Mouse (Mus musculus) lung, embryonic 15.5 days (tissue): ENCODE results near the gene Pah. TPM values are rescaled to one million over a fixed set of nuclear protein-coding genes. Genes with fewer than 3 reads are reported as not detected.

Experiments
- ATAC-seq: fragments of 200-750 bp; cut with Nextera tagmentation; 2 replicates; pipeline ENCODE4 v1.8.0; 2017; ENCODE audit warnings: moderate number of reproducible peaks, borderline replicate concordance; ENCODE audit not compliant: low FRiP score, low TSS enrichment; ENCODE audit errors: extremely low read depth
- H3K27ac ChIP-seq: fragments of 300-500 bp; sonication (generic); 2 replicates; pipeline ENCODE4 v1.5.1; 2015; ENCODE audit warnings: moderate library complexity, mild to moderate bottlenecking, inconsistent platforms
- H3K27me3 ChIP-seq: fragments of 300-500 bp; sonication (generic); 2 replicates; pipeline ENCODE4 v1.6.1; 2015; ENCODE audit warnings: inconsistent platforms
- H3K36me3 ChIP-seq: fragments of 300-500 bp; sonication (generic); 2 replicates; pipeline ENCODE4 v1.6.1; 2015; ENCODE audit warnings: inconsistent platforms
- H3K4me1 ChIP-seq: fragments of 300-500 bp; sonication (generic); 2 replicates; pipeline ENCODE4 v1.6.1; 2015; ENCODE audit warnings: inconsistent platforms
- H3K4me2 ChIP-seq: fragments of 300-500 bp; sonication (generic); 2 replicates; pipeline ENCODE4 v1.6.1; 2015; ENCODE audit warnings: inconsistent platforms, mild to moderate bottlenecking, moderate library complexity
- H3K4me3 ChIP-seq: fragments of 300-500 bp; sonication (generic); 2 replicates; pipeline ENCODE4 v1.5.1; 2015; ENCODE audit warnings: mild to moderate bottlenecking, inconsistent platforms
- H3K9ac ChIP-seq: fragments of 300-500 bp; sonication (generic); 2 replicates; pipeline ENCODE4 v1.6.1; 2015; ENCODE audit warnings: inconsistent platforms
- H3K9me3 ChIP-seq: fragments of 300-500 bp; sonication (generic); 2 replicates; pipeline ENCODE4 v1.6.1; 2016; ENCODE audit warnings: inconsistent platforms
- WGBS: fragments of 180-500 bp; shearing (Covaris S2); methylation state at CpG from one replicate; pipeline ENCODE4 v1.1.7; 2015; 5-methylcytosine and 5-hydroxymethylcytosine counted together
- polyA plus RNA-seq: library from polyadenylated mRNA; unstranded; fragments of >200 nt; fragmentation: Nextera tagmentation; extraction: Ambion mirVana; gene quantifications from 2 replicates; pipeline ENCODE4 v1.2.1, GENCODE M21; 2015

Pah gene
- polyA plus RNA-seq, 1 experiment from 2014 or later = 0.34 TPM

DNA sequence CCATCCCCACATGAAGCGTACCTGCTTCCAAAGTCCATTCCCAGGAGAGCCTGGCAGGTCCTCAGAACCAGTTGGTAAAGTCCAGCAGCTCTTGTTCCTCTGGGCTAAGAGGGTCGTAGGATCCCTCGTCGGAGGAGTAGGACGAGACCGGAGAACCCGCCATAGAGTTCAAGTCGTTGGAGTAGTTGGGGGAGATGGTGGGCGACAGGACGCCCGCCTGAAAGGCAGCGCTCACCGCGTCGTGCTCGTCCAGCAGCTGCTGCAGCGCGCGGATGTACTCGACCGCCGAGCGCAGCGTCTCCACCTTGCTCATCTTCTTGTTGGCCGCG is 29.3 kb upstream of the Pah start:
- ATAC-seq = no peak
- peak overlapping the region; percentile 99 for H3K4me2 ChIP-seq
- no peaks in the 10 kb centered on the region for H3K36me3 ChIP-seq
- 0 out of 2 replicates have a peak overlapping the region, but pooled peaks have one; percentile 34 for H3K9ac ChIP-seq
- no peaks in the 10 kb centered on the region for H3K9me3 ChIP-seq
- H3K4me1 ChIP-seq = peaks cover 20% of the 10 kb centered on the region; the same call in 1 of the 2 replicates
- WGBS = under 1% methylated on average over 26 of the region's 26 CpGs
- peak overlapping the region; percentile 56 for H3K4me3 ChIP-seq
- peaks cover 97% of the 10 kb centered on the region for H3K27me3 ChIP-seq
- H3K27ac ChIP-seq = no peak overlapping the region

DNA sequence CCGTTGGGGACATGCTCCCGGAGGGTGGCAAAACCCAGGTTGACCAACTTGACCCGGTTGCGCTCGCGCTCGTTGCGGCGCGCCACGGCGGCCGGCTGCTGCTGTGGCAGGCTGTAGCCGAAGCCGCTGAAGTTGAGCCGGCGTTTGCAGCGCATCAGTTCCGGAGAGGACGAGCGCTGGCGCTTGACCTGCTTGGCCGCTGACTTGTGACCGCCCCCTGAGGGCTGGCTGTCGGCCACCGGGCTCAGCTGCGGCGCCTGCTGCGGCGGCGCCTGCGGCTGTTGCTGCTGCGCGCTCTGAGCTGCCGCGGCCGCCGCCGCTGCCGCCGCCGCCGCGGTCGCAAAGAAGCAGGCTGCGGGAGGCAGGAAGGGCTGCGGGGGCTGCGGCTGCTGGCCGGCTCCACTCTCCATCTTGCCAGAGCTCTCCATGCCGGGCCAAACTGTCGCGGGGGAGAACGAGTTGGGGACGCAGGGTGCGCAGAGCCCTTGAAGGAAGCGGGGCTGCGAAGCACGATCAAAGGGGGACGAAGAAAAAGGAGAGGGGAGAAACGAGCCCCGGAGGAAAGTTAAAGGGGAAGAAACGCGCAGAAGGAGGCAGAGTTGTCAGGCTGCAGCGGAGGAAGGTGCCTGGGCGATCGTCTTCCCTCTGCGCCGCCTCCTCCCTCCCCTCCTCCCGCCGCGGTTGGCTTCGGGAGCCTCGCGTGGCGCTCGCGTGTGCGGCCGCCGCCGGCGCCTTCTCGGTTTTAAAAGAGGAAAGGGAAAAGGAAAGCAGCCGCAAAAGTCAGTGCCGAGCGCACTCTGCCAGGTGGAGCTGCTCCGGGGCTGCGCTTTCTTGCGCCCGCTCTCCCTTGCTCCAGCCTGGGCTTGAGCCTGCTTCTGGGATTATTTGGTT is 28.7 kb upstream of the Pah start:
- Histone ChIP-seq H3K27me3 (peaks cover 95% of the 10 kb centered on the region), H3K9me3 (no peaks in the 10 kb centered on the region), H3K27ac (no peak overlapping the region), H3K36me3 (no peaks in the 10 kb centered on the region), H3K9ac (peak overlapping the region; percentile 34), H3K4me3 (peak overlapping the region; percentile 56), H3K4me2 (peak overlapping the region; percentile 99), H3K4me1 (peaks cover 20% of the 10 kb centered on the region; the same call in 1 of the 2 replicates)
- under 1% methylated on average over 89 of the region's 90 CpGs for WGBS
- ATAC-seq = peak; percentile 77; the same call in 1 of the 2 replicates

DNA sequence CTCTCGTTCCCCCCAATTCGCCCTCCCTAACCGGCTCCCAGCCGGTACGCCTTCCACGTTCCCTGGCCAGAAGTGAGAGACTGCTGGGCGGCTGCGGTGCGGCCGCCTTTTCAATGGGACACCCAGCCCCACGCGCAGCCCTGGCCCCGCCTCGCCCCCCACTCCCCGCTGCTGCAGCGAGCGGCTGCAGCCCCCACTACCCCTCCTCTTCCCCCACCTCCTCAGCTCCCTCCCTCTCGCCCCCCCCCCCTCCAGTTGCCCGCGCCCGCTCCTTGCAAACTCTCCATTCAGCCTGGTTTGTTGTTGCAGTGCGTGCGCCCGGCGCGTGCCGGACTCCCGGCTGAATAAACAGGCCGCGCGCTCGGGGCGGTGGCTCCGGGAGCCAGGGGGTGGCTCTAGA is 28.0 kb upstream of the Pah start, which contains the start of gene Ascl1:
TSS of gene Ascl1 (minus strand) at position 85 of the 400 bp plus-strand sequence.
- H3K4me3 ChIP-seq = peak within 1 kb of the TSS; percentile 56
- H3K27me3 ChIP-seq = peaks cover 94% of the 10 kb centered on the region
- ATAC-seq = 0 out of 2 replicates have a peak, but pooled peaks have one; percentile 28
- no peaks in the 10 kb centered on the region for H3K36me3 ChIP-seq
- peak within 1 kb of the TSS; percentile 34 for H3K9ac ChIP-seq
- H3K4me2 ChIP-seq = peak within 1 kb of the TSS; percentile 99
- no peak within 1 kb of the TSS for H3K27ac ChIP-seq
- H3K9me3 ChIP-seq = no peaks in the 10 kb centered on the region
- WGBS = under 1% methylated on average over 31 of the region's 34 CpGs
- peaks cover 20% of the 10 kb centered on the region; the same call in 1 of the 2 replicates for H3K4me1 ChIP-seq

DNA sequence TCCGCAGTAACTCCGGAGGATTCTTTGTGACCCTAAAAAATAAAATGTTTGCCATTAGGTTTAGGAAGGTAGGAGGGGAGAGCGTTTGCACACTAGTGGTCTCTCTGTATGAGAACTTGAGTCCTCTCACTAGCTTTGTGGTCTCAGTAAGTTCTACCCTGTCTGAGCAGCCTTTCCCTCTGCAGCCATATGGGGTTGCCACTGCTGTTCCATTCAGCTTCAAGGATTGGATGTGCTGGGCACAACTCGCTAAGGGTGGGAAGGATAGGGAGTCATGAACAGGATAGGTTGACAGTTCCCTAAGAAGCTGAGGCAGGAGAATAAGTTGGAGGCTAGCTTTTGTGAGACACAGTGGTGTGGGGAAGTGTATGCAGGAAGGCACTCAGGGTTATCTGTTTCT is 27.4 kb upstream of the Pah start:
- no peak for ATAC-seq
- 2% methylated on average over 4 of the region's 4 CpGs for WGBS

DNA sequence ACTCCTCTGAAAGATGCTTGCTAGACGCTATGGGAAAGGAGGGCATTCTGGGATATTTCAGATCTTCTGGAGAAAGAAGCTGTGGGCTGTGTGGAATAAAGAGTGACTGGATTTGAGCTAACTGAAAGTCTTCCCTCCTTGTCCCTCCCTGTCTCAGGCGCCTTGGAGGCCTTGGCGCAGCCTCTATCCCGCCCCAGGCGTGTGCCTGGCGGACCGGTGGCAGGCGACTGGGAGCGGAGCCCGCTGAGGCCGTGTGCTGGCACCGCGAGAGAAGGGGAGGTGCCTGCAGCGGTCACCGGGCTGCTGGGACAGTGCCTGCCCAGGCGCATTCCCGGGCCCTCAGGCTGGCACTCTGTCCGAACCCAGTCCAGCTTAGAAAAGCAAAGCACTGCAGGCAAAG is 27.0 kb upstream of the Pah start:
- Histone ChIP-seq H3K4me3 (peak overlapping the region; percentile 56), H3K36me3 (no peaks in the 10 kb centered on the region), H3K4me2 (peak overlapping the region; percentile 99), H3K9me3 (no peaks in the 10 kb centered on the region), H3K4me1 (peaks cover 20% of the 10 kb centered on the region; the same call in 1 of the 2 replicates), H3K27me3 (peaks cover 92% of the 10 kb centered on the region), H3K9ac (no peak overlapping the region), H3K27ac (no peak overlapping the region)
- WGBS = under 1% methylated on average over 16 of the region's 18 CpGs
- peak; percentile 40; the same call in 1 of the 2 replicates for ATAC-seq

More for the DNA sequence above, 27.4 kb upstream of the Pah start:
- Histone ChIP-seq H3K4me2 (peak overlapping the region; percentile 99), H3K9me3 (no peaks in the 10 kb centered on the region), H3K27ac (no peak overlapping the region), H3K9ac (no peak overlapping the region), H3K27me3 (peaks cover 94% of the 10 kb centered on the region), H3K4me1 (peaks cover 20% of the 10 kb centered on the region; the same call in 1 of the 2 replicates), H3K36me3 (no peaks in the 10 kb centered on the region), H3K4me3 (peak overlapping the region; percentile 56)

DNA sequence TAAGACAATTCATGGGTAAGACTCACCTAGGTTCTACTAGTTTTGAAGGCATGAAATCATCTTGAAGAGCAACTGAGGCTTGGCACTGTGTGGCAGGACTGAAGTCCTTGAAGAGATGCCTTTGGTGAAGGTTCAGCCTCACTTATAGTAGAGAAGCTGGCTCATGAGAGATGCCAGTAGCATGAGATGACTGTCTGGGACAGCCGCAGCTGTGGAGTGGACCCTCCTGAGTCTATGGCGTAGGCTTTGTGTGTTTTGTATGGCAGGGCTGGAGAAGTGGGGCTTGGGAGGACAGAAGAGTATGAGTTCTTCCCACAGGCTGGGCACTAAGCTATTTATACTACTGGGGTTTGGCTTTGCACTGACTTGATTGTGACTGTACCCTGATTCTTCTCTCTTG is 24.5 kb upstream of the Pah start:
- WGBS = 81% methylated on average over 2 of the region's 2 CpGs

DNA sequence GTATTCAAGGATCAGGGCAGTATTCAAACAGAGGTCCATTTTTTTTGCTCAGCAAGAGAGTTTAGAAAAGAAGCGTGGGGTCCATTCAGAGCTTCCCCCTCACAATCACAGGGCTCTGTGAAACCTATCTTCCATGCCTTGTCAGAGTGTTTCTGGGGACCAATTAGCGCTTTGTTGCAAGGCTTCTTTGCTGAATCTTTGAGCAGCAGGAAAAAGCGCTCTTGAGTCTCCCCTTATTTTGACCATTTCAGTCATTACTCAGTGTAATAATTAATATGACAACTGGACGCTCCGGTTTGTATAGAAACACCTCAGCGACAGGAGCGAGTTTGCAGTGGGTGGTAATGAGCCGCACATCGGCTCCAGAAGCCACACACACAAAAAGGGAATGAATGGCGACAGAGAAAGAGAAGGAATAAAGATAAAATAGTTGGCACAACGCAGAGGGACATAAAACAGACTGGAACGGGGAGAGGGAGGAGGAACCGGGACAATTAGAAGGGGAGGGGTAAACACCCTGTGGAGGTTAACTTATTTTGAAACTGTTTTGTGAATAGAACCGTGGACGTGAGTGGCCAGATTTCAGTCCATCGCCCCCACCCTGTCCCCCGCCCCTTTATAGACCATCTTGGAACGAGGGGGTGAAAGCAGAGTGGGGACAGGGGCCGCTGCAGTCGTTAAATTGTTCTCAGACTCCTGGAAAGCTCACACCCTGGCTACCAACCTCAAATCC is 20.5 kb upstream of the Pah start:
- Histone ChIP-seq H3K4me2 (no peak overlapping the region), H3K27ac (no peak overlapping the region), H3K36me3 (no peaks in the 10 kb centered on the region), H3K4me1 (no peaks in the 10 kb centered on the region; the same call in 1 of the 2 replicates), H3K4me3 (no peak overlapping the region), H3K9me3 (no peaks in the 10 kb centered on the region), H3K9ac (no peak overlapping the region), H3K27me3 (peaks cover 72% of the 10 kb centered on the region)
- ATAC-seq = no peak
- 16% methylated on average over 20 of the region's 20 CpGs for WGBS

More for the DNA sequence above, 24.5 kb upstream of the Pah start:
- no peaks in the 10 kb centered on the region for H3K9me3 ChIP-seq
- H3K4me3 ChIP-seq = no peak overlapping the region
- H3K27ac ChIP-seq = no peak overlapping the region
- no peaks in the 10 kb centered on the region for H3K36me3 ChIP-seq
- peaks cover 20% of the 10 kb centered on the region; the same call in 1 of the 2 replicates for H3K4me1 ChIP-seq
- peaks cover 94% of the 10 kb centered on the region for H3K27me3 ChIP-seq
- no peak overlapping the region for H3K9ac ChIP-seq
- no peak overlapping the region for H3K4me2 ChIP-seq
- ATAC-seq = no peak

DNA sequence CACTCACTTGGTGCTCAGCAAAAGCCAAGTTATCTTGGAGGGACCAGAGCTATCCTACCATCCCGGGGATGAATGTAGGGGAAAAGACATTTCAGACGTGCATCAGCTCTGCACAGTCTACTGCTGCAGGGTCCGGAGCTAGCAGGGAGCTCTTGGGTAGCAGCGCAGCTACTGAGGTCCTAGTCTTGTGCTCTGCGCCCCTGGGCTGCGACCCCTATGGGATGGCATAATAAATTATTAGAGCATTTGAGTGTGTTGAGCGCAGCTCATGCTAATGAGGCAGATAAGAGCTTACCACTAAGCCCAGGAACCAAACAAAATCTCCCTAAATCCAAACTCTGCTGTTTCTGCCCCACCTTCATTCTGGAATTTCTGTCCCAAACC is 19.9 kb upstream of the Pah start:
- Histone ChIP-seq H3K4me2 (no peak overlapping the region), H3K4me3 (no peak overlapping the region), H3K36me3 (no peaks in the 10 kb centered on the region), H3K27ac (no peak overlapping the region), H3K27me3 (peaks cover 68% of the 10 kb centered on the region), H3K9me3 (no peaks in the 10 kb centered on the region), H3K9ac (no peak overlapping the region), H3K4me1 (no peaks in the 10 kb centered on the region; the same call in 1 of the 2 replicates)
- ATAC-seq = 0 out of 2 replicates have a peak, but pooled peaks have one; percentile 19
- WGBS = 15% methylated on average over 7 of the region's 7 CpGs

DNA sequence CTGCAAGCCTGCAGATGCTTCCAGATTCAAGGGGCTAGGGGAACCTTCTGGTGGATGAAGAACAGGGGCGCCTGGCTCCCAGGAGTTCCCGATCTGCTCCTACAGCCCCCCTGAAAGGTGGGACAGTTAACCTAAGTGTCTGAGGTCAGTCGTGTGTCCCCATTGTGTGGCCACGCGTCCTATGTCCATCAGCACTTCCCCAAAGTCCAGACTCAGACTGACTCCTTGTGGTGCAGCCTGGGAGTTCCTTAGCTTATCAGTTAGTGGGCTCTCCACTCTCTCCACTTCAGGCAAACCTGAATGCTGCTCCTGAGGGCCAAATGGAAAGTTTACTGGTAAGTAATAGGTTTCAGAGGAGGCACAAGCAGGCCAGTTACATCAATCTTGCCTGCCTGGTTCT is 19.3 kb upstream of the Pah start:
- H3K4me1 ChIP-seq = no peaks in the 10 kb centered on the region; the same call in 1 of the 2 replicates
- no peak overlapping the region for H3K4me2 ChIP-seq
- no peaks in the 10 kb centered on the region for H3K9me3 ChIP-seq
- no peak overlapping the region for H3K9ac ChIP-seq
- ATAC-seq = no peak
- no peak overlapping the region for H3K4me3 ChIP-seq
- WGBS = 20% methylated on average over 5 of the region's 5 CpGs
- no peak overlapping the region for H3K27ac ChIP-seq
- H3K27me3 ChIP-seq = peaks cover 62% of the 10 kb centered on the region
- no peaks in the 10 kb centered on the region for H3K36me3 ChIP-seq

DNA sequence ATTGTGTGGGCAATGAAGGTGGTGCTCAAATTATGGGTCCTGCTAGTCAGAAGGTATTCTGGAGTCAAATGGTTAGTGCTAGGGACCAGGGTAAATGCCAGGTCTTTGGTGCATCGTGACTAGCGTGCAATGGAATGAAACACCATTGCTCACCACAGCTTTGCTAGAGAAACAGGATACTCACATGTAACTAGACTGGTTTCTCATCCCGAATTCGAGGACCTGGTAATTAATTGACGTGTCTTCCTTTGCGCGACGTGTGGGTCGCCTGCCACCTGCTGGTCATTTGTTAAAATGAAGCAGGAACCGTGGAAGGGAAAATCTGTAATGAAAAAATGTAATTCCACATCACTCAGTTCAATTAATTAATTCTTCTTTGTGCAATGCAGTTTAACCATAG is 17.6 kb upstream of the Pah start:
- Histone ChIP-seq H3K4me3 (no peak overlapping the region), H3K4me2 (no peak overlapping the region), H3K27me3 (peaks cover 48% of the 10 kb centered on the region), H3K9me3 (no peaks in the 10 kb centered on the region), H3K9ac (no peak overlapping the region), H3K36me3 (no peaks in the 10 kb centered on the region), H3K4me1 (no peaks in the 10 kb centered on the region; the same call in 1 of the 2 replicates), H3K27ac (no peak overlapping the region)
- under 1% methylated on average over 10 of the region's 10 CpGs for WGBS
- peak; percentile 23; the same call in 1 of the 2 replicates for ATAC-seq

DNA sequence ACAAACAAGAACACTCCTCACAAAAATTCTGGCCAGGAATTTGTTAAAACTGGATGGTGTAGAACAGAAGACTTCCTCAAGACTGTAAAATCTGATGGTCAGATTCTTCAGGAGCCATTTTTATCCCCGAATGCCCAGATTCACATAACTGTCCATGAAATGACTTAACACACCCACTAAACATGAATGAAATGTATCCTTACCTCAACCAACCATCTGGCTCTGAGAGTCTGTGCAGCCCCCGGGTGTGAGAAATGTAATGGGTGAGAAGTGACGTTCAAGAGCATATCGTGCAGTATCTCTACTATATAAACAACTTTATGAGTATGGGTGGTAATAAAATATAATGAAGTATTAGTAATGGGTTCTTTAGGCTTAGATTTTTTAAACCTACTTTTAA is 13.0 kb upstream of the Pah start:
- WGBS = 51% methylated on average over 4 of the region's 4 CpGs
- H3K4me3 ChIP-seq = no peak overlapping the region
- no peak overlapping the region for H3K4me2 ChIP-seq
- H3K36me3 ChIP-seq = no peaks in the 10 kb centered on the region
- ATAC-seq = no peak
- no peaks in the 10 kb centered on the region for H3K9me3 ChIP-seq
- H3K27me3 ChIP-seq = peaks cover 4% of the 10 kb centered on the region
- H3K27ac ChIP-seq = no peak overlapping the region
- no peak overlapping the region for H3K9ac ChIP-seq
- no peaks in the 10 kb centered on the region; the same call in 1 of the 2 replicates for H3K4me1 ChIP-seq
